Mouse (Mus musculus): ENCODE measurements around the gene Fancc.
A peak's percentile ranks its signal among the peaks of the same experiment; 100 is the strongest.
"Not testable (repeated sequence)": the region's sequence is repeated elsewhere in the genome, so short reads cannot be mapped to it uniquely, and the experiment has no call there.

The Fancc gene

DNA sequence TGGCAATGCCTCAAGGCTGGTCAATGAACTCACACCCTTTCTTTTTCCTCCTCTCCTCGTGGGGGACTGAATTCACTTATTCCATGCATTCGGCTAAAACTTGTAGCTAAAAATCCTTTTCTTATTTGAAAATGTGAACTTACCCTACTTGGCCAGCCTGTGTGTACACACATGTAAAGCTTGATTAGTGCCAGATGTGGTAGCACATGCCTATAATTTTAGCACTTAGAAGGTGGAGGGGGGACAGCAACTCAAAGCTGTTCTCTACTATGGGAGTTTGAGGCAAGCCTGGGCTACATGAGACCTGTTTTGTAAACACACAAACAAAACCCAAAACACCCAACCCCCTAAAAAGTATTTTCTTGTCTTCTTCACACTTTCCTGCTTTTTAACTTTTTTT is 19.5 kb upstream of the Fancc start:
- no peak for DNase-seq (ENCODE audit: low read depth in 1 of 2, low spot score in 2 of 2)

GRCm38 (mm10) chr13:63515542-63515941 is 18.5 kb upstream of the Fancc start:
- no peak for DNase-seq (ENCODE audit: low read depth in 1 of 2, low spot score in 2 of 2)

- no peak for DNase-seq (ENCODE audit: low read depth in 1 of 2, low spot score in 2 of 2)
These were observed 17.9 kb upstream of the Fancc start for GRCm38 (mm10) chr13:63514931-63515360.

DNA sequence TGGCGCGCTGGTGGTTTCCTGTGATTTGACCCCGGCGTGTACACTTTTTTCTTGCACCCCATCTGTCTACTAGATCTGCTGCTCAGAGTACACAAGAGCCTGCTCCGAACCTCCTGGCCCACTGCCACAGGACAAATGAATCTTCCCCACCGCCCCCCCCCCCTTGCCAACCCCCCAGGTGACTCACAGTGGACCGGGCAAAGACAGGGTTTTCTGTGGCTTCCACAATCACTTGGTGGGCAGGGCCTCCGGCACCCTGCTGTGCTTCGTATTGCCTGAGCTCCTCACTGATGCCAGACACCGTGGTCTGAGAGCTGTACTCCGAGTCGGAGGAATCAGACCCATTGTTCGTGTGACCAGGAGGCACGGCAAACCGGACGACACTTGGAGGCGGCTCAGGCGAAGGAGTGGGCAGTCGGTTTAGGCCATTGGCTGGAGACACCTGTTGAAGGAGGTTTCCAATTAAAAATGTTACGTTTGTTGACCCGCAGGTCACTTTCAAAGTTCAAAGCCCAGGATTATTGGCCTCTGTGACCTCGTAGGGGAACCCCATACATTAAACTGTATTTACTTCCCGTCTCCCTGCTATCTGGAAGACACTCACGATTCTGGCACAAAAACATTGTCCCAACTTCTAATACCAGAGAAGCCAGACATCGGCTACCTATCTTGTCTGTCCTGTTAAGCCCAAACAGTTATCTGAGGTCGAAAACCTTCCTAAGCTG is 16.5 kb upstream of the Fancc start:
- no peak for DNase-seq (ENCODE audit: low read depth in 1 of 2, low spot score in 2 of 2)

DNA sequence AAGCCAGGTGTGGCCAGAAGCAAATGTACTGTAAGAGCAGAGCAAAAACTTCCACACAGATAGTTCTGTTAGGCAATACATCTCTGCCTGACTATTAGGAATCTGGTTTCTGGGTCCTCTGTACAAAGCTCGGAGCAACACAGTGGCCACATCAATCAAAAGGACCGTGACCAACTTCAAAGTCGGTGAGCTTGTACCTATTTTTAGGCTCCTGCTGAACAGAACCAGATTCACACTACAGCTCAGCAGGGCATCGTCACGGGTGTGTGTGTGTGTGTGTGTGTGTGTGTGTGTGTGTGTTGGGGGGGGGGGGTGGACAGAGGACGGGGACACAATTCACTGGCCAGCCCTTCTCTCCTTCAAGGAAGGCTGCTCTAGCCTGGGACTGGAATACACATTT is 15.3 kb upstream of the Fancc start:
- DNase-seq (ENCODE audit: low read depth in 1 of 2, low spot score in 2 of 2): no peak

GRCm38 (mm10) chr13:63507821-63508220 is 10.7 kb upstream of the Fancc start:
- no peak for DNase-seq (ENCODE audit: low read depth in 1 of 2, low spot score in 2 of 2)

DNA sequence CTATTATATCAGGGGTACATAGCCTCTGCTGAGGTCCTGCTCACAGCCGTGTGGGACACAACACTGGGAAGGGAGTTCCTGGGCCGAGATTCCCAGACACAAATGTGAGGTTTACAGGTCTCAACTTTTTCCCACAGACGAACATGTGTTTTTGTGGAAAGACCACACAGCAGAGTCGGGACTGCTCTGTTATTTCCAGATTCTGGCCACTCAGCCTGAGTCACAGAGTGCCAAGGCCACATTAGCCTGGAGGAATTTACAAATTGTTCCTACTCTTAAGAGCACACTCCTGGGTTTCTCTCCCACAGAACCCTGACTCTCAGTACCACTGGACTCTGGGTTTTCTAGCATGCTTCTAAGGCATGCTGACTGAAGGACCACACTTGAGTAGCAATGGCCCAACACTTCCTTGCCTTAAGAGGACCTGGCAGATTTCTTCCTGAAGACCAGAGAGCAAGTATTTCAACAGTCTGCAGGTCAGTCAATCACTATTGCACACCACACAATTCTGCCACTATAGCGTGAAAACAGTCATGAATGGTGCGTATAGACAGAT is 10.0 kb upstream of the Fancc start:
- DNase-seq (ENCODE audit: low read depth in 1 of 2, low spot score in 2 of 2): no peak

DNA sequence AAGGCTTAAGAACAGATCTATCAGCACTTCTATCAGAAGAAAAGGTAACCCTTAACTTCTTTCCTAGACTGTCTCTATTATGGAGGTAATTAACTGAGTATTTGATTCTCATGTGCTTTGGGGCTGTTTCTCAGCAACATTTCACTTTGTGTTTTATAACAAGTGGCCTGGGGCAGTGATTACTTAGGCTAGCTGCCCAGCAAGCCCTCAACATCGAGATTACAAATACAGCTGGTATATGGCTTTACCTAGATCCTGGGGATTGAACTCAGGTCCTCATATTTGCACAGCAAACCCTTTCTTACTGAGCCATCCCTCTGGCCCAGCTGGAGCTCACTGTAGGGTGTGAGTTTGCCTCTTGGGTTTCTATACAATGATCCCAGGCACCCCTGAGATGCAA is 9.3 kb upstream of the Fancc start:
- DNase-seq (ENCODE audit: low read depth in 1 of 2, low spot score in 2 of 2): no peak

DNA sequence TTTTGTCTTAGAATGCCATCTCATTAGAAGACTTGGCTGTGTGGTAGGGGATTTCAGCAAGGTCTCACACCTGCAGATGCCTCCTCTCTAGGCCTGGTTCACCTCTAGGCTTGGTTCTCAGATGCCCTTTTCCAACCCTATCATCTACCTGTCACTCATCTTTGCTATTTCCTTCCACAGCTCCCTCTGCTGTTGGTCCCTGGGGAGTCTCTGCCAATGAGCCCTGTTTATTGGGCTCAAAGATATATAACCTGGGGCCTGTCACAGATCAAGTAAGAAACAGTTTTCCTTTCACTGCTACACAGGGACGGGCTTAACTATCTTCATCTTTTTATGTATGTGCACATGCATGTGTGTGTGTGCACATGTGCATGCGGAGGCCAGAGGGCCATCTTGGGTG is 5.3 kb upstream of the Fancc start:
- DNase-seq (ENCODE audit: low read depth in 1 of 2, low spot score in 2 of 2): no peak

DNA sequence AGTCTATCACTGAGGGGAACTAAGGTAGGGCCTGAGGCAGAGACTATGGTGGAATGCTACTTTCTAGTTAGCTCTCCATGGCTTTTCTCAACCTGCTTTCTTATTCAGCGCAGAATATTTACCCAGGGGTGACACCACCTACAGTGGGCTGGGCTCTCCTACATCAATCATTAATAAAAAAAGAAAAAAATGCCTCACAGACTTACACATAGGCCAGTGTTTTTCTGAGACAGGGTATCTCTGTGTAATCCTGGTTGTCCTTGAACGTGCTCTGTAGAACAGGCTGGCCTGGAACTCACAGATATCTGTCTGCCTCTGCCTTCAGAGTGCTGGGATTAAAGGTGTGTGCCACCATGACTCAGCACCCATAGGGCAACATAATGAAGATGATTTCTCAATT is 2.4 kb upstream of the Fancc start:
- no peak for DNase-seq (ENCODE audit: low read depth in 1 of 2, low spot score in 2 of 2)

- DNase-seq (ENCODE audit: low read depth in 1 of 2, low spot score in 2 of 2): no peak
These were observed 9.4 kb downstream of the Fancc start for GRCm38 (mm10) chr13:63487707-63488042.

- no peak for DNase-seq (ENCODE audit: low read depth in 1 of 2, low spot score in 2 of 2)
These were observed 10.0 kb downstream of the Fancc start for GRCm38 (mm10) chr13:63486791-63487706.

DNA sequence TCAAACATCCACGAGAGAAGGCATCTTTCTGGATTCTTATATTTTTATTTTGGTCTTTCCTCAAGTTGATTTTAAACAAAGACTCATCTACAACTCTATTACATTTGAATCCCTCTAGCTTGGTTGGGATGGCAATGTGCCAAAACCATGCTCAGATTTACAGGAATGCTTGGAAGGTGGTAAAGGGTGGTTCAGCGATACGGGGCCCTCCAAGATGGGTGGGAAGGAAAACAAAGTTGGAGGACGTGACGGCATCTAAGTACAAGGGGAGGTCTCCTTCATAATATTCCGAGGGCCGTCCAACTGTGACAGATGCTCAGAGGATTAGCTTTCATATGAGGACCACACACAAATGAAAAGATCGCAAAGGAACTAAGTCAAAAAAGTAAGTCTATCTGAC is 21.7 kb downstream of the Fancc start:
- no peak for DNase-seq (ENCODE audit: low read depth in 1 of 2, low spot score in 2 of 2)

DNA sequence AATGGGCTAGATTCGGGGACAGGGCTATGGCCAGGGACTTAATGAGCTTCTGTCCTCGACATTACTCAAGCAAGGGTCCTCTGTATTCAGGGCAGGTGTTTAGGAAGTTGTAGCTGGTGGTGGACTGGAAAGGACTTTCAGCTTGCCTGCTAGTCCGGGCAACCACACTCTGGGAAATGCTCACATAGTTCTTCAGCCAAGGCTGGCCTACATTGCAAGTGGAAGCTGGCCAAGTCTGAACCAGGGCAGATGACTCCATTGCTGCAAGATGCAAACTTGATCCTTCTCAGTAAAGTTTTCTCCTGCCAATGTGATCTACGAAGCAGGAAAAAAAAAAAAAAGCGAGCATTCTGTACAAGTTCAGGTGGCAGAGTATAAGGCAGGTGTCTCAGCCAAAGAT is 44.2 kb downstream of the Fancc start:
- DNase-seq (ENCODE audit: low read depth in 1 of 2, low spot score in 2 of 2): no peak

DNA sequence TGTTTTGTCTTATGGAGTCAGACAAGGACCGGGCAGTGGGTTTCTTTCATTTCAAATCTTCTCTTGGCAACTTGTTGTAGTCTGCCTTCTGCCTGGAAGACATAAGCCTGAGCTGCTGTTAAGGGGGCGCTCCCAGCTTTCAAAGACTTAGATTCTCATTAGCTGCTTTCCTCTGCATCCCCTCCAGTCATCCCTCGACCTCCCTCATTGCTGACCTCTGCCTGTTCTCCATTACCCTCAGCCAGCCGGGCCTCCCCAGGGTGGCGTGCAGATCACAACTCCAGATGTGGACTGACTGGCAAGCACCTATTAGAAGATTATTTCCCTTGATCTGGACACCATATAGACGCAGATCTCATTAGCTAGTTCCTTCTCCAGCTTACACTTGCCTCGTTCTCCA is 45.9 kb downstream of the Fancc start:
- DNase-seq (ENCODE audit: low read depth in 1 of 2, low spot score in 2 of 2): no peak

- no peak for DNase-seq (ENCODE audit: low read depth in 1 of 2, low spot score in 2 of 2)
These were observed 51.7 kb downstream of the Fancc start for GRCm38 (mm10) chr13:63445419-63445818.

DNA sequence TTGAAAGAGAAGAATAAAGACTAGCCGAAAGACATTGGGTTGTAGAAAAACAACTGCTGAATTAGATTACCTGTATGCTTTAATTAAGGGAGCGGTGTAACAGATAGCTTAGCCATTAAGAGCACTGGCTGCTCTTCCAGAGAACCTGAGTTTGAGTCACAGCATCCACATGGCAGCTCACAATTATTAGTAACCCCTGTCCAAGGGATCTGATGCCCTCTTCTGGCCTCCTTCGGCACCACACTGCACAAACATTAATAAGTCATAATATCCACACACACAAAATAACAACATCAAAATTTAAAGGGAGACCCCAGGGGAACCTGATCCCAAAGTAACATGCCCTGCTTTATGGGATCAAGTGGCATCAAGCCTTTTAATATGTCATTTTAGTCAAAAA is 64.3 kb downstream of the Fancc start:
- DNase-seq (ENCODE audit: low read depth in 1 of 2, low spot score in 2 of 2): no peak

DNA sequence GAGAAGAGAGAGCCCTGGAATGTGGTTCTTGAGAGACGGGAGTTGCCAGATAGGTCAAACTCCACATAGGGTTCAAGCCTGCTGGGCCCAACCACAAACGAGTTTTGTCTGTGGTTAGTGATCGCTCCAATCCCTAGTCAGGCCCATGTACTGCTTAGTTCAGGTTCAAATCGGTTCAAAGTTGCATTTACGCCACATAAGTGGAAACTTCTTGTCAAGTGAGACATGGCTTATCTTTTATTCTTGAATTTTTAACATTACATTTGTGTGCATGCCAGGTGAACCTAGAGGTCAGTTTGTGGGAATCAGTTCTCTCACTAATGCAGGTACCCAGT is 65.3 kb downstream of the Fancc start:
- no peak for DNase-seq (ENCODE audit: low read depth in 1 of 2, low spot score in 2 of 2)

DNA sequence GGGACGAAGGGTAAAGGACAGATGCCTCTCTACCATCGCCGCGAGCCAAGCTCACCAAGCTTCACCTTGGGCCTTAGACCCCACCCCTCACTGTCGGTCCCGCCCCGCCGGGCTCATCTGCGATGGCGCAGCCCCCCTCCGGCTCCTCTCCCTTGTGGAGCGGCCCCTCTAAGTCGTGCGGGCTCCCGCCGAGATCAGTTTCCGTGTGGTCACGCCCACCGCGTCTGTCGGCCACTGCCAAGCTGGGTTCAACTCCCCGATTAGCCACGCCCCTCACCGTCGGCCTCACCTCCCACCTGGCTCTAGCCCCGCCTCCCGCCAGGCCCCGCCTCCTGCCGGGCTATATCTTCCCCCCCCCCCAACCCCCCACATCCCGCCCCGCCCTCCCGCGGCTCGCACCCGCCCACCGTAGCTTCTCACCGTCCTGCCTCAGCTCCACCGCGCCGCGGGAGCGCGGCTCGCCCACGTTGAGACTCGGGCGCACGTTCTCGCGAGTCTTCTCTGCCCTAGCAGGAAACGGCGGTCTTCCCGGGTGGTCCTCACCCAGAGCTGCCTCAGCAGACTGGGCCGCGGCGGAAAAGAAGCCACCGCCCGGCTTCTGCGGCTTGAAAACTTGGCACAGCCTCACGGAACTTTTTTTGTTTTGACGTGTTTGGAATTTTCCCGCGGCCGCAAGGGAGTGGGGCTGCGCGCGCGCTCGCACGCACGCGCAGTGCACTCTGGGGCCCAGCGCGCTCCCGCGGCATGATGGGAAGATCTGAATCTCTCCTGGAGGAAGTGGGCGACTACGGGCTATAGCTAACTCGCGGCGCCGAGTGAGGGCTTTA is 65.8 kb downstream of the Fancc start:
- peak; percentile 59 to 79 for DNase-seq (ENCODE audit: low read depth in 1 of 2, low spot score in 2 of 2)

DNA sequence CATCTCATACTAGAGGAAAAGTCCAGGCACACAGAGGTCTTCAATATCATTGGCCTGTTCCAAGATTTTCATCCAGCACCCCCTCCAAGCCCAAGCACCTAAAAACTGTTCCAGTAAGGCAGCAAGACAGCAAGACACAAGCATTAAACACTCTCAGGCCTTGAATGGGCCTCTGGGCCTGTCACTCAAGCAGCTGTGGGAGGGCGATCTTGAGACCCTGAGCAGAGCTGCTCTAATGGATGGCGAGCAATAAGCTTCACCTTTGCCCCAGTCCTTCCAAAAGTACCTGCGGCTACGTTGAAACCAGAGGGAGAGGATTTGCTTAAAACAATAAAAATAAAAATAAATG is 66.4 kb downstream of the Fancc start:
- no peak for DNase-seq (ENCODE audit: low read depth in 1 of 2, low spot score in 2 of 2)

- no peak for DNase-seq (ENCODE audit: low read depth in 1 of 2, low spot score in 2 of 2)
These were observed 66.9 kb downstream of the Fancc start for GRCm38 (mm10) chr13:63430206-63430605.

DNA sequence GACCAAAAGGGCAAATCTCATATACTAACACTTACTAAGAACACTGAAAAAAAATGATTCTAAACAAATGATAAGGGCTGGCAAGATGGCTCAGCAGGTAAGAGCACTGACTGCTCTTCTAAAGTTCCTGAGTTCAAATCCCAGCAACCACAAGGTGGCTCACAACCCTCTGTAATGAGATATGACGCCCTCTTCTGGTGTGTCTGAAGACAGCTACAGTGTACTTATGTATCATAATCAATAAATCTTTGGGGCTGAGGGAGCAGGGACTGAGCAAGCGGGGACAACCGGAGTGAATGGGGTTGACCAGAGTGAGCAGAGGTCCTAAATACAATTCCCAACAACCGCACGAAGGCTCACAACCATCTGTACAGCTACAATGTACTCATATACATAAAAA is 68.9 kb downstream of the Fancc start:
- DNase-seq (ENCODE audit: low read depth in 1 of 2, low spot score in 2 of 2): not testable (repeated sequence)
